In genomic region chr8:119400122-119400671, GRCm38 (mm10) we compare ENCODE assay signal across 20 mouse cellular contexts. TPM values are rescaled to one million over a fixed set of nuclear protein-coding genes. Genes with fewer than 3 reads are reported as not detected.
DNase-seq lines count a peak whose midpoint lies in the region; ATAC-seq and TF ChIP-seq lines count a peak whose summit lies in the region.
"Had no signal": no experiment of that assay in that cellular context is flagged by ENCODE, and none has a peak within 500 bp of the region (broad histone marks: within the 10 kb centered on the region; RNA-seq: fewer than 3 reads in every experiment).

No protein-coding gene starts in this region.

- no peak overlapping the region for H3K27ac ChIP-seq in kidney, embryonic 16.5 days (ENCODE audit: low read length)
- H3K27ac ChIP-seq in intestine, embryonic 16.5 days (ENCODE audit: low read length) = peak overlapping the region; percentile 80
- peak overlapping the region; percentile 36; the same call in 1 of the 2 replicates for H3K27ac ChIP-seq in stomach, embryonic 16.5 days (ENCODE audit: low read length)
- no peak overlapping the region for H3K27ac ChIP-seq in hindbrain, postnatal 0 days
- H3K27ac ChIP-seq: forebrain, embryonic 12.5 days; hindbrain, embryonic 15.5 days; midbrain, embryonic 13.5 days; neural tube, embryonic 15.5 days had no signal

- no peak overlapping the region for H3K4me2 ChIP-seq in kidney, embryonic 16.5 days (replicated peaks; ENCODE audit: low read depth, low read length)
- H3K4me2 ChIP-seq in intestine, embryonic 16.5 days (ENCODE audit: low read depth, low read length) = no peak overlapping the region
- no peak overlapping the region for H3K4me2 ChIP-seq in stomach, embryonic 16.5 days (ENCODE audit: low read depth, low read length)
- no peak overlapping the region for H3K4me2 ChIP-seq in hindbrain, postnatal 0 days (ENCODE audit: low read depth, low read length)
- H3K4me2 ChIP-seq: forebrain, embryonic 12.5 days; hindbrain, embryonic 15.5 days; midbrain, embryonic 13.5 days; neural tube, embryonic 15.5 days had no signal

- H3K36me3 ChIP-seq in kidney, embryonic 16.5 days (ENCODE audit: insufficient read depth, low read length) = peaks cover 7% of the 10 kb centered on the region; the same call in 1 of the 2 replicates
- H3K36me3 ChIP-seq in intestine, embryonic 16.5 days (ENCODE audit: control insufficient read depth, insufficient read depth, low read length) = 0 out of 2 replicates have a peak, but pooled peaks cover 3% of the 10 kb centered on the region
- no peaks in the 10 kb centered on the region; the same call in 1 of the 2 replicates for H3K36me3 ChIP-seq in stomach, embryonic 16.5 days (ENCODE audit: control insufficient read depth, insufficient read depth, low read length)
- H3K36me3 ChIP-seq in hindbrain, postnatal 0 days (ENCODE audit: insufficient read depth, low read length) = peaks cover 9% of the 10 kb centered on the region; the same call in 1 of the 2 replicates

- no peak for ATAC-seq in kidney, embryonic 16.5 days (ENCODE audit: low FRiP score, low TSS enrichment)
- ATAC-seq in intestine, embryonic 16.5 days = peak; percentile 84
- peak; percentile 68 for ATAC-seq in stomach, embryonic 16.5 days (ENCODE audit: insufficient read depth, low FRiP score)
- no peak for ATAC-seq in hindbrain, postnatal 0 days
- ATAC-seq: midbrain, embryonic 13.5 days had no signal

- no peak for TF ChIP-seq CTCF in hindbrain, postnatal 0 days (IDR thresholded peaks at IDR 0.05; ENCODE audit: low read depth)

- H3K27me3 ChIP-seq in kidney, embryonic 16.5 days (ENCODE audit: insufficient read depth, low read length) = no peaks in the 10 kb centered on the region
- H3K27me3 ChIP-seq in intestine, embryonic 16.5 days (replicated peaks; ENCODE audit: control insufficient read depth, insufficient read depth, low read length) = no peaks in the 10 kb centered on the region
- H3K27me3 ChIP-seq in stomach, embryonic 16.5 days (ENCODE audit: control insufficient read depth, insufficient read depth, low read length) = no peaks in the 10 kb centered on the region
- no peaks in the 10 kb centered on the region for H3K27me3 ChIP-seq in hindbrain, postnatal 0 days (ENCODE audit: insufficient read depth, low read length)
- H3K27me3 ChIP-seq: forebrain, embryonic 12.5 days; hindbrain, embryonic 15.5 days; midbrain, embryonic 13.5 days; neural tube, embryonic 15.5 days had no signal

- H3K4me3 ChIP-seq in kidney, embryonic 16.5 days (ENCODE audit: low read length) = no peak overlapping the region
- H3K4me3 ChIP-seq in intestine, embryonic 16.5 days (ENCODE audit: low read length) = no peak overlapping the region
- no peak overlapping the region for H3K4me3 ChIP-seq in stomach, embryonic 16.5 days (replicated peaks; ENCODE audit: low read length)
- H3K4me3 ChIP-seq in hindbrain, postnatal 0 days (ENCODE audit: low read length) = no peak overlapping the region
- H3K4me3 ChIP-seq: forebrain, embryonic 12.5 days; hindbrain, embryonic 15.5 days; midbrain, embryonic 13.5 days; neural tube, embryonic 15.5 days had no signal

- WGBS in kidney, embryonic 16.5 days = 74% methylated on average over 9 of the region's 9 CpGs
- 63% methylated on average over 9 of the region's 9 CpGs for WGBS in intestine, embryonic 16.5 days
- WGBS in stomach, embryonic 16.5 days = 60% methylated on average over 9 of the region's 9 CpGs
- 87% methylated on average over 9 of the region's 9 CpGs for WGBS in hindbrain, postnatal 0 days

- peak; percentile 45 for DNase-seq in kidney, adult 18-20 months
- DNase-seq in kidney, postnatal 14 days = peak; percentile 49
- DNase-seq in hindbrain, postnatal 0 days (ENCODE audit: low spot score) = no peak
- no peak for DNase-seq in right cerebral cortex, postnatal 36 days (ENCODE audit: low spot score in 2 of 2)
- no peak for DNase-seq in layer of hippocampus, adult 9-10 months (ENCODE audit: low spot score)
- DNase-seq: cerebellum, adult 8-10 months; gastrocnemius, postnatal 36 days; heart, postnatal 4 days; lung, adult 18-20 months; lung, postnatal 14 days; thymus, postnatal 14 days had no signal

- H3K9me3 ChIP-seq in kidney, embryonic 16.5 days (ENCODE audit: low read length) = no peaks in the 10 kb centered on the region
- no peaks in the 10 kb centered on the region for H3K9me3 ChIP-seq in intestine, embryonic 16.5 days (ENCODE audit: control insufficient read depth, low read length)
- H3K9me3 ChIP-seq in stomach, embryonic 16.5 days (replicated peaks; ENCODE audit: control insufficient read depth, low read length) = no peaks in the 10 kb centered on the region
- H3K9me3 ChIP-seq in hindbrain, postnatal 0 days (ENCODE audit: low read length) = no peaks in the 10 kb centered on the region
- H3K9me3 ChIP-seq: forebrain, embryonic 12.5 days; hindbrain, embryonic 15.5 days; midbrain, embryonic 13.5 days; neural tube, embryonic 15.5 days had no signal

- H3K4me1 ChIP-seq in kidney, embryonic 16.5 days (ENCODE audit: insufficient read depth, low read length) = peaks cover 19% of the 10 kb centered on the region
- peaks cover 20% of the 10 kb centered on the region for H3K4me1 ChIP-seq in intestine, embryonic 16.5 days (ENCODE audit: control insufficient read depth, insufficient read depth, low read length)
- H3K4me1 ChIP-seq in stomach, embryonic 16.5 days (ENCODE audit: control insufficient read depth, insufficient read depth, low read length) = peaks cover 8% of the 10 kb centered on the region; the same call in 1 of the 2 replicates
- peaks cover 9% of the 10 kb centered on the region for H3K4me1 ChIP-seq in hindbrain, postnatal 0 days (ENCODE audit: insufficient read depth, low read length)

- no peak overlapping the region for H3K9ac ChIP-seq in kidney, embryonic 16.5 days (replicated peaks; ENCODE audit: low read length)
- peak overlapping the region; percentile 12; the same call in 1 of the 2 replicates for H3K9ac ChIP-seq in intestine, embryonic 16.5 days (ENCODE audit: low read depth, low read length)
- no peak overlapping the region for H3K9ac ChIP-seq in stomach, embryonic 16.5 days (ENCODE audit: low read length)
- H3K9ac ChIP-seq in hindbrain, postnatal 0 days (replicated peaks; ENCODE audit: low read length) = no peak overlapping the region
- H3K9ac ChIP-seq: forebrain, embryonic 12.5 days; hindbrain, embryonic 15.5 days; midbrain, embryonic 13.5 days; neural tube, embryonic 15.5 days had no signal

RNA-seq across cellular contexts. Expression of gene Mlycd, which starts 5.5 kb away (rescaled TPM):
- polyA plus RNA-seq in kidney, embryonic 16.5 days (2015; fragmentation: Nextera tagmentation; extraction: Ambion mirVana) = 13.6 and 14.1 TPM in 2 replicates
- polyA plus RNA-seq in intestine, embryonic 16.5 days (2015; fragmentation: Nextera tagmentation; extraction: Ambion mirVana) = 20.6 and 22.7 TPM in 2 replicates
- polyA plus RNA-seq in stomach, embryonic 16.5 days (2015; fragmentation: Nextera tagmentation; extraction: Ambion mirVana) = 12.5 and 13.5 TPM in 2 replicates
- total RNA-seq in hindbrain, postnatal 0 days (2014; rRNA removed) = 36.6 and 37.2 TPM in 2 replicates
- polyA plus RNA-seq in hindbrain, postnatal 0 days (2015; fragmentation: Nextera tagmentation; extraction: Ambion mirVana) = 20.0 TPM in 2 replicates

RNA-seq across cellular contexts. Expression of gene Osgin1, which starts 33.7 kb away (rescaled TPM):
- 3.2 and 3.6 TPM in 2 replicates for polyA plus RNA-seq in kidney, embryonic 16.5 days (2015; fragmentation: Nextera tagmentation; extraction: Ambion mirVana)
- polyA plus RNA-seq in intestine, embryonic 16.5 days (2015; fragmentation: Nextera tagmentation; extraction: Ambion mirVana) = 8.0 and 9.2 TPM in 2 replicates
- 10.2 and 11.0 TPM in 2 replicates for polyA plus RNA-seq in stomach, embryonic 16.5 days (2015; fragmentation: Nextera tagmentation; extraction: Ambion mirVana)
- not detected in 2 replicates for total RNA-seq in hindbrain, postnatal 0 days (2014; rRNA removed)
- 0.29 and 0.45 TPM in 2 replicates for polyA plus RNA-seq in hindbrain, postnatal 0 days (2015; fragmentation: Nextera tagmentation; extraction: Ambion mirVana)

RNA-seq across cellular contexts. Expression of gene Necab2, which starts 46.3 kb away (rescaled TPM):
- 2.3 and 2.5 TPM in 2 replicates for polyA plus RNA-seq in kidney, embryonic 16.5 days (2015; fragmentation: Nextera tagmentation; extraction: Ambion mirVana)
- 1.3 and 1.6 TPM in 2 replicates for polyA plus RNA-seq in intestine, embryonic 16.5 days (2015; fragmentation: Nextera tagmentation; extraction: Ambion mirVana)
- 0.74 and 1.5 TPM in 2 replicates for polyA plus RNA-seq in stomach, embryonic 16.5 days (2015; fragmentation: Nextera tagmentation; extraction: Ambion mirVana)
- total RNA-seq in hindbrain, postnatal 0 days (2014; rRNA removed) = 70.9 and 73.3 TPM in 2 replicates
- polyA plus RNA-seq in hindbrain, postnatal 0 days (2015; fragmentation: Nextera tagmentation; extraction: Ambion mirVana) = 53.9 and 61.5 TPM in 2 replicates
- total RNA-seq: megakaryocyte, adult 5-6 weeks had no signal
- polyA plus RNA-seq: C2C12 had no signal

RNA-seq across cellular contexts. Expression of gene Hsbp1, which starts 55.9 kb away (rescaled TPM):
- polyA plus RNA-seq in kidney, embryonic 16.5 days (2015; fragmentation: Nextera tagmentation; extraction: Ambion mirVana) = 329 and 342 TPM in 2 replicates
- 259 and 264 TPM in 2 replicates for polyA plus RNA-seq in intestine, embryonic 16.5 days (2015; fragmentation: Nextera tagmentation; extraction: Ambion mirVana)
- polyA plus RNA-seq in stomach, embryonic 16.5 days (2015; fragmentation: Nextera tagmentation; extraction: Ambion mirVana) = 292 and 307 TPM in 2 replicates
- 297 and 301 TPM in 2 replicates for total RNA-seq in hindbrain, postnatal 0 days (2014; rRNA removed)
- 995 and 1,006 TPM in 2 replicates for polyA plus RNA-seq in hindbrain, postnatal 0 days (2015; fragmentation: Nextera tagmentation; extraction: Ambion mirVana)

Comparison
In these comparisons a context has a peak if more than half of its experiments do, and no peak if none do; other contexts are left out.
1. DNase-seq: peak in kidney, adult 18-20 months (single experiment) and kidney, postnatal 14 days (single experiment); none in hindbrain, postnatal 0 days (single experiment), right cerebral cortex, postnatal 36 days (0 of 2) and layer of hippocampus, adult 9-10 months (single experiment).
2. ATAC-seq: peak in intestine, embryonic 16.5 days (single experiment) and stomach, embryonic 16.5 days (single experiment); none in kidney, embryonic 16.5 days (single experiment) and hindbrain, postnatal 0 days (single experiment).
3. H3K27ac ChIP-seq: peak in intestine, embryonic 16.5 days (single experiment) and stomach, embryonic 16.5 days (single experiment); none in kidney, embryonic 16.5 days (single experiment) and hindbrain, postnatal 0 days (single experiment).
4. RNA of gene Necab2, which starts 46.3 kb away (polyA plus RNA-seq): 53.9 to 61.5 TPM in hindbrain, postnatal 0 days; 2.3 to 2.5 TPM in kidney, embryonic 16.5 days, 1.3 to 1.6 TPM in intestine, embryonic 16.5 days and 0.74 to 1.5 TPM in stomach, embryonic 16.5 days; every median in the first group is over 10 times any median in the second.